Mouse (Mus musculus) cerebellum, adult 11-12 months (tissue): ENCODE results near the gene Tmem220.

Experiments used
- DNase-seq: peaks from one replicate; pipeline ENCODE4 v3.0.0; 2022

The Tmem220 gene

DNA sequence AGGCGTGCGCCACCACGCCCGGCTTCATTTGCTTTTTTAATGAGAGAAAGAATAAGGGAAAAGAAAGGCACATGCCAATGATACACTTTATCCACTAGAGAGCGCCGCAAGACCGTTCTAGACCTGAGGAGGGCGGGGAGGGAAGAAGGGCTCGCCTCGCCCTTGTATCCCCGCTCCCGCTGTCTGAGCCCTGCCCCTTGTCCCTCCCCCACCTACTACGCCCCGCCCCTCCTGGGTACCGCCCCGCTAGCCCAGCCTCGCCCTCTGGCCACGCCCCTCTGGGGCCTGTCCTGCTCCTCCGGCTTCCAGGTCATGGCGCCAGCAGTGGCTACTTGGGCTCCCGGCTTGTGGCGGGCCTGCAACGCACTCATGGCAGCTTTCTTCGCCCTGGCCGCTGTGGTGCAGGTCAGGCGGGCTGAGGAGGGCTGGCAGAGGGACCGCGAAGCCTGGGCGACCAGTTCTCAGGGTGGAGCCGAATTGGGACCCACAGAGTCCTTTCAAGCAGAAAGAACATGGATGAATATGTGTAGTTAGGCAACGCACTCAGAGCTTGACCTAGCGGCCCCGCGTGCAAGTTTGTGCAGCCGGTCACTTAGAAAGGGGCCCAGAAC is at the start of gene Tmem220:
Tmem220 (plus strand) TSS at position 288 of the 611 bp plus-strand sequence.
- DNase-seq, result peak; percentile 90

DNA sequence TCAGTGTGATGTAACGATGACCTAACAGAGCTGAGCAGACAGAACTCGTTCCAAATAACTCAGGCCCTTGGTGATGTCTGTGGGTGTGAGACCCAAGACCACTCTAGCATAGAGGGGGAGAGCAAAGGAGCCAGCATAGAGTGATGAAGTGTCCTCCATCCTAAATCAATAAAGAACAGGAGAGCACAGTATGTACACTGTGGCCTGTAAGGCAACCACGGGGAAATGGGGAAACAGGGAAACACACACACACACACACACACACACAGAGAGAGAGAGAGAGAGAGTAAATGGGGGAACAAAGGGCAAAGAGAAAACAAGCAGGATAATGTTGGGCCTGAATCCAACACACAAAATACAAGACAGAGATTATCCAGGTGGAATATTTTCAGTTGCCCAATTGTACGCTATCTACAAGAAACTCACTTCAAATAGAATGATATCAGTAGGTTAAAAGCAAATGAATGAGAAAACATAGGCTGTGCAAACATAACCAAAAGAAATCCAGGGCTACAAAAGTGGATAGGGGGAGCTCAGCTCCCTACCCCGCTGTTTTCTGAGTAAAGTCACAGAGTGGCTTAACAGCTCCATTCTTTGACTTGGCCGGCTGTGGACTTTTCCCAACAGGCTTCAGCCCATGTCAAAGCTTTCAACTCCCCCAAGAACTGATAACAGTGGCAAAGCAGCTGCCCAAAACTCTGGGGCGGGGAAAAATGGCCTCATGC is 49.2 kb upstream of the Tmem220 start:
- no peak for DNase-seq

DNA sequence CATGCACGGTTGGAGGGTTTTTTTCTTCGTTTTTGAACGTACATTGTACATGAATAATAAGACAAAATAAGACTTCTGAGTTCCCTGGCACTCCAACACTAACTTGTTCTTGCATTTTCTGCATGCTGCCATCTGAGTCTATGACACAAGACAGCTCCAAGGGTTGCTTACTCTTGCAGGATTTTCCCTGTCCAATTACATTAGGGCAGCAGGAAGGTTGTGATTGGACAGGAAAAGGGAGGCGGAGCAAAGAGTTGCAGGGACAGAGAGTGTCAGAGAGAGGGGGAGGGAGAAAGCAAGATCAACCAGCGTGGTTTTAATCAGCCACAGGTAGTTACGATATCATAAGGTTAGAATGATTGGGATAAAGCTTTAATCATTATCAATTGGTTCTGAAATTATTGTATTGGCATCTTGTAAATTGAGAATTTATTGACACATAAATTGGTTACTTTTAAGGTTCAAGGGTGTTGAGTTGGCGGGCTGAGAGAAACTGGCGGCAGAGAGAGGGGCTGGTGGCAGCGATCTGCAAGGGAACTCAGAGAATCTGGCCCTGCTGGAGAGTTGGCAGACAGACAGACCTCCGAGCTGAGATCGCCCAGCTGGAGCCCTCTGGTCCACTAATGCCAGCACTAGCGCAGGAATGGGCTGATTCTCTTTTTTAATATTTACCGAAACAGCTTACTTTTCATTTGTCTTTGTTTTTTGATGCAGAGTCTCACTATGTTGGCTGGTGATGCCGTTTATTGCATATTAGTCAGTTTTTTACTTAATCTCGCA is 43.4 kb upstream of the Tmem220 start:
- no peak for DNase-seq

DNA sequence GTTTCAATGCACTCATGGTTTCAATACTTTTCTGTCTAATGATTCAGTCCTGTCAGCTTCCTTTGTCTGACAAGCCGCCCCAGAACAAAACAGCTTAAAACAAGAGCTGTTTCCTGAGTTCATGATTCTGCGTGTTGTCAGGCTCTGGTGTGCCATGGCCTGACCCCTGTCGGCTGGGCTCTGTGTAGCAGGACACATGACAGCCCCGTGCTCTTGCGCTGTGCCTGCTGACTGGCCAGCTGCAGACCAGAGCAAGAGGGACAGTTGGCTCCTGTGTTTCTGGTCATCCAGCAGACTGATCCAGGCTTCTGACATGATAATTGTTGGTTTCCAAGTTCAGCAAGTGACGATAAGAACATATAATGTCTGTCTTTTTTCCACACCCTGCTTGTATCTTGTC is 42.2 kb upstream of the Tmem220 start:
- DNase-seq, result no peak

DNA sequence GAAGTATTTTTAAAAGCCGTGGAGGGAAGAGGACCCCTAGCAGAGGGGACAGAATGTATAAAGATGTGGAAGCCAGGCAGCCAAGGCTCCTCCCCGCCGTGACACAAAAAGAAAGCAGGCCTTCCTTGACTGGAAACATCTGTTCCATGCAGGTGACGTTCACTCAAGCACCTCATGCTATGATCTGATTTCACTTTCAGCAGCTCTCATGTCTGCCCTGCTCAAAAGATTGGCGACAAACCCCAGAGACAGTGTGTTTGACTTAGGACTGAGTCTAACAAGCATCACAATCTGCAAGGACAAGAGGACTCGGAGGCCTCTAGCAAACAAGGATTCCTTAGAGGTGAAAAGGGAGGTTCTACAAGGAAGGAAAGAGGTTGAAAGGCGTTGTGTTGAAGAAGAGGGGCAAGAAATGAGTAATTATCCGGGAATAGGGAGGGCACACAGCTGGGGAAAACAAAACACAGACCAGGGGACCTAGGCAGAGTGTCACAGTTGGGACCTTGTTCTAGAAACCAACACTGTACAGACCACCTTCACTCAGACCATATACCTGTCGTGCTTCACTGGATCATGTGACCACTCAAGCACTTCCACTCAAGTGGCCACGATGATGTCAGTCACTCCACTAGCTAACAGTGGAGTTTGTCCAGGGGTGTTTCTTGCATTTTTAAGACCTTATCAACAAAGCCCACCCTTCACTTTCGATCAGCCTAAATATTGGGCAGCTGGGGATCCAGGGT is 41.4 kb upstream of the Tmem220 start:
- no peak for DNase-seq

DNA sequence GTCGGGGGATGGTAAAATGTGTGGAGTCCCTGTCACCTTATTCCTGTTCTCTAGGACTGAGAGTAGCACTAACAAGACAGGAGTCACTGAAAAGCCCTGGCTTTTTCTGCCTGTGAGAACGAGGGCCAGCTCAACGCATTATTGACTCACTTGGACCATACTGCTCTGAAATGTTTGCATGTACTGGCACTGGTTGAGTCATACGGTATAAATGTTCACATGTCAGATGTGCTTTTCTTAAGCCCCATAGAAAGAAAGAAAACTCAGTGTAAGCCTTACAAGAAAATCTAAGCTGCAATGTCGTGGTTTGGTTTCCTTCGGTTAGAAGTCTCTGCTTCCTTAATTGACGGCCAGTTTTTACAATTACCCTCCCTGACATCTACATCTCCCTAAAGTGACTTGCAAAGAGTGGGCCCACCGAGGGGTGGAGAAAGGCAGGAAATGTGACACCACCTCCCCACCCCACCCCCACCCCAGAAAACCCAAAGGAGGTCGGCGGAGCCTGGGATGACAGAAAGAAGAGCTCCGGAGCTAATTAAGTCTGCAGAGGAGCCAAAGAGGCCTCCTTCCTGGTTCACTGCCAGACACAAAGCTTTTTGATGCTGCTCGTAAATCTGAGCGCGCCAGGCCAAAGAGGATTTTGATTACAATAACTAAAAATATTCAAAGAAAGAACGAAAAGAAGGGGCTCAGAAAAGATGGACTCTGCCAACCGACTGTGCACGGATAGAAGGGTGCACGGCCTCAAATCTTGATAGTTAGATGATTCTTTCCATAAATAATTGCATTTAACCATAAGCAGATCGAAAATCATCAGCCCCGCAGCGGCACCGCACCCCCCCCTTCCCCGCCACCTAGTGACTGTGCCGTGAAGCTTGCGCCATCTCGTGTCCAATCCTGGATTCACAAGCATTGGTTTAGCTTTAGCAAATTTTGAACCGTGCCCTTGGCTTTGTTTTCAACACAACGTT is 40.5 kb upstream of the Tmem220 start:
- peak; percentile 63 for DNase-seq

DNA sequence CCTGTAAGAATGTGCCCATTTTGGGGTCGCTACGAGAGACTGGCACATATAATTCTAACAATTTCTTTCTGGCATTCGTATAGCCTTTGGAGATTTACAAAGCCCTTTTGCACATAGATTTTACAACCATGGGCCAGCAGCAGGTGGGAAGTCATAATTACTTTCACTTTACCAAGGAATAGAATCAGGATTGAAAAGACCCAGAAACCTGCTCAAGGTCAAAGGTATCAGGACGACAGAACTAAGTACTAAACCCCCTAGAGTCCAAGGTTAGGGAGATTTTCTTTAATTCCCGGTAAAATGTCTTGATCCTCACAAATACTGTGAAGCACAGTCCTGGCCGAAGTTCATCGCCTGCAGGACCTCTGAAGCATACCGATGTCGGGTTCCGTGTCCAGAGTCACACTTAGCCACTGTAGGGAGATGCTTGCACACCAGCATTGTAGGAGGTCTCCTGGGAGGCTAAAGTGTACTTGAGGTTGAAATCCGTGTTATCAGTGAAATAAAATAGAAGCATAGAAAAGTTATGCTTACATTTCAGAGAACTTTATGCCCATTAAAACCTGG is 39.7 kb upstream of the Tmem220 start:
- DNase-seq, result no peak

DNA sequence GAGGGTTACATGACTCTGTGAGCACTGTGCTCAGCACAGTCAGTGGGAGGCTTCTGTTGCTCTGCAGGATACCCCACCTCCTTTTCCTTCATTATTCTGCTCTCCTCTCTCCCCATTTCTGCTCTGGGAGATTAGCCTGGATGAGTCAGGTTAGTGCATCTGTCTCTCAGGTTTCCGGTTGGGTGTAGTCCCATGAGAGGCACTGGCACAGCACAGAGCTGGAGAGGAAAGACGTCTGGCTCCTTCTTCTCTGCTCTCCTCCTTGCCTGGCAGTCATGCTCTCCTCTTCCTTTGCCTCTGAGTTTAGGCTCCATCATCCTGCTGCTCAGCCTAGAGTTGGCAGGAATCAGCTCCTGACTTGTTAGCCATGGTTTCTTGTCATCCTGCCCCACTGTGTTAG is 32.8 kb upstream of the Tmem220 start:
- no peak for DNase-seq

DNA sequence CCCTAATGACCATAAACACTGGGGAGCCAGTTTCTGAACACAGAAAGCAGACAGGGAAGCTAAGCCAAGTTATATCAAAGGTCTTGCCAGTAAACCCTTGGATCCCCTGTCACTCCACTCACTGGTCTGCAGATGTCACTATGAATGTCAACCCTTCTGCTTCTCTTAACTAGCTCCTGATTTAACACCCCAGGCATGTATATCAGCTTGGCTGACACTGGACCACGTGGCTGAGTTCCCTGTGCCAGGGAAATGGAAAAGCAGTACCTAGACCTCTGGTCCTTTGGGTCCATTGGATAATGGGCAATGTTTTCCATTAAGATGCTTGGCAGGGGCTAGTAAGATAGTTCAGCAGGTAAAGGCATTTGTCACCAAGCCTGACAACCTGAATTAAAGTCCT is 31.3 kb upstream of the Tmem220 start:
- DNase-seq, result no peak

DNA sequence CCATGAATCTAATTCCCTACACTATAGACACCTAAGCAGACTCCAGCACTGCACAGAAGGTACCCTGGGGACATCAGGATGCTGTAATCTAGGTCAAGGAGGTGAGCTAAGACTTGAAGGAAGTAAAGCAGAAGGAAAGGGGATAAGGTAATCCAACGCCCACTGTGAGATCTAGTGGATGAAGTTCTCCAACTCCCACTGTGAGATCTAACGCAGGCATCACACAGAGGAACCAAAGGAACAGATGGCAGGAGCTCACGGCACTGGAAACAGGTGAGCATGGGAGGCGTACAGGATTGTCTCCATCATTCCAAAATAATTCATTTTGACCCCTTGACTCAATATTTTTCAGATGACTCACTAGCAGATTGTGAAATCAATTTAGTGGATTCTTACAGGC is 28.5 kb upstream of the Tmem220 start:
- DNase-seq, result peak; percentile 46

DNA sequence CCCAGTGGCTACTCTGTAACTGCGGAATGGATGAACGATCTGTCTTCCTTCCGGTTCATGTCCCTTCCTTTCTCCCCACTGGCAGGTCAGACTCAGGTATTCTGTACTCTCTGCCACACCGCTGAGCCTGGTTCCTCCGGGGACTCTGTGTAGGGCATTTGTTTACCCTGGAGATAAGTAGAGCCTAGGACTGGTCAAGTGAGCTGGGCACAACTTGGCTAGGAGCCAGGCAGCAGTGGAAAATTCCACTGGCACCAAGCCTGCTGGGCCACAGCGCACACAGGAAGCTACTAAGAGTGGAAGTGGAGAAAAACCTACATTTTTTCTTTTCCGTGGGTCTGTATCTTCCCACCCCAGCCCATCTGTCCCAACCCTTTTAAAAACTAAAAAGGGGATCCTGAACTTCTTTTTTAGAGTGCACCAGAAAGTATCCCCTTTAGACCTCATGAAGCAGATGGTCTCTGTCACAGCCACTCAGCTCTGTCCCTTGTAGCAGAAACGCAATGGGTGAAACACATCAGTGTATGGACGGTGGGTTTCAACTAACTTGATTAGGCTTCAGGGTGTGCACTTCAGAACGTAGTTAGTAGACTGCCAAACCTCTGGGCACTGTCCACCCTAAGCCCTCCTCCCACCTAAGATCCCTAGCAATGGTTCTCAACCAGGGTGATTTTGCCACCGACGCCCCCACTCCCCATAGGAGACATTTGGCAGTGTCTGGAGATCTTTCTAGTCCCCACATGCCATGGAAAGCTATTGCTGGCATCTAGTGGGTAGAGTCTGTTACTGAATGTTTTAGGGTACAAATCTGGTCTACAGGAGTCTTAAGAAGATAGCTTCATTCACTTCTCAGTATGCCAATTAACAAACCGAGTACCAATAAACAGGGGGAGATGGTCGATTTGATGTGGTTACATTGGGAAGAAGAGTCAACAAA is 26.2 kb upstream of the Tmem220 start:
- DNase-seq, result peak; percentile 65

DNA sequence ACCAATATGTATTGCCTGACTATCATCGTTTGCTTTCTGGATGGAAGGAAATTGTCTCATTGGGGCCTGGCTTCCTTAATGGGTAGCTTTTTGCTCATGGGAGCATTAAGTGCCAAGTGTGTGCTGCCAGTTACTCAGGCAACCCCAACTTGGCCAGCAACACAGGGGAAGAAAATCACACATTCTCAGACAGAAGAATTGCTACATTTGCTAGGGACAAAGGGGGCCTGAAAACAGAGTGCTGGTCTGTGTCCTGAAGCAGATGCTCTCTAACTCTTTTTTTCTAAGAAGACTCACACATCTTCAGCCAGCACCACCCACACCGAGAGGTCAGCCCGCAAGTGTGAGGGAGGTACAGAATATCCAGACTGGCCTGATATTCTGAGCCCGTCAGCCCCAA is 24.3 kb upstream of the Tmem220 start:
- DNase-seq, result no peak

DNA sequence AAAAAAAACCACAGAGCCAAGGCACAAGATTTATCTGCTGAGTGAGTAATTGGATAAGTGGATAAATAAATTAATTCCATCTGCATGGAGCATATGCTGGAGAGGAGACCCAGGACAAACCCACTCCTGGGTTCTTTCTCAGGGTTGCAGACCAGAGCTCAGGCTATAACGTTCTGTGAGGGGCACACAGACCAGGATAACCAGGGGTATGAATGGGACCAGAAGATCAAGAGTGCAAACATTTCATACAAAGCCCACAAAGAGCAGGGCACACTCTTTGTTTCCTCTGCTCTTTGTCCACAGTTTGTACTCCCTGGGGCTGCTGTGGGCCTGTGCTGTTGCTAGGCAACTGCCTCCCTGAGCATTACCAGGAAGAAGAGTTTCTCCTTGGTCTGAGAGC is 23.2 kb upstream of the Tmem220 start:
- no peak for DNase-seq

DNA sequence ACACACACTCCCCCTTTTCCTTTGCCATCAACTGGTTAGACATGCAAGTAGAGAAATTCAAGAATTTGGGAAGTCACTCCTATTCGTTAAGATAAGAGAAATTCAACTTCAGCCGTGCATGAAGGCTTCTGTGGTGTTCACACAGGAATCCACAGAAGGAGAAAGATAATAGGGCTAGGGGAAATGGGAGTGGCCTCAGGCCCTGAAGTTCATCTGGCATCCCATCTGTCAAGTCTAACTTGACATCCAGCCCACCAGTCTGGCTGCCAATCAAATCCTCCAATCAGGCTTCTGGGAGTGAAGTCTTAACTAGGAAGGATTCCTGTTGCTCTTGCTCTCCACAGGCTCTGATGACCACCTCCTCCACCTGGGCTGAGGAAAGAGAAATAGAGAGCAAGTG is 22.0 kb upstream of the Tmem220 start:
- DNase-seq, result no peak

DNA sequence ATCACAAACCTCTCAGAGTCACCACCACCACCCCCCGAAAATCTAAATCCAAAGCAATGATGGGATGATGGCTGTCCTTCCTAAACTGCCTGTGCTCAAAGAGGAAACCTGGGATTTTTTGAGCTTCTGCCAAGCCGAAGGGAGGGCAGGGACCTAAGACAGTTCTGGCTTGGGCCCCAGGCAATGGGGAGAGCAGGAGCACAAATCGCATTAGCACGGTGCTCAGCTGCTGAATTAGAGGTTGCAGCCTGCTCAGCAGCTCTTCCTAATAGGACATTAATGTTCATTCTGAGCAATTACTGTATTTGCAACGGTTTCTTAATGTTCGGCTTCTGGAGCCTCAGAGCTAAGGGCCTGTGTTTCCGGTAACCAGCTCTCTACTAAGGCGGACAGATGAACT is 17.0 kb upstream of the Tmem220 start:
- no peak for DNase-seq

DNA sequence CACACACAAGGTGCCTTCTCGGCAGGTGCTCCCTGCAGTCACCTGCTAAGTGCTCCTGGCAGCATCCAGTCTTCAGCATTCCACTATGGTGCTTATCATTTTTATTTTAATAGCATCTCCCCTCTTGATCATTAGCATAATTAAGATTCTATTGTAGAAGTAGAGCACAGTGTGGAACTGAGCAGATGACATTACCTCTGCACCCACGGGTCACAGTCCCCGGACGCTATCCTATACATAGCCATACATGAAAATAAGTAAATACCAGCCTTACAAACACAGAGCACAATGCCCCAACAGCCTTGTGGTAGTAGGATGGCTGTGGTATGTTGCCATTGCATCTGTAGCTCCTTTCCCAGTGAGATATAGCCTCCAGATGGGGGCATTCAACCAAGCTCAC is 16.4 kb upstream of the Tmem220 start:
- no peak for DNase-seq

DNA sequence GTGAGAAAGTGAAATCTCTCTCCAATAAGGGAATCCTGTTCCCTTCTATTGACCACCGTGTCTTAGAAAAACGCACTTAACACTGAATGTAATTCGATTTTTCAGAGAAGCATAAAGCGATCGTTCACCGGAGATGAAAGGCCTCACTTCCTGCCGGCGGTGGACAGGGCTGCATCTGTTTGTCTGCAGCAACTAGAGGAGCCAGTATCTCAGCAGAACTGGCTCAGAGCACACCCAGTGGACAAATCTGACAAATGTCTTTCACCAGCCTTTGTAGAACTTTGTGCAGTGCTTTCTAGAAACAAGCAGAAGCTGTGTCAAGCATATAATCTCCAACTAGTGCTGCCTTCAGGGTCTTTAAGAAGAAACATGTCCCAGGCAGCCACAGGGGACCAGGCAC is 14.5 kb upstream of the Tmem220 start:
- DNase-seq, result no peak

DNA sequence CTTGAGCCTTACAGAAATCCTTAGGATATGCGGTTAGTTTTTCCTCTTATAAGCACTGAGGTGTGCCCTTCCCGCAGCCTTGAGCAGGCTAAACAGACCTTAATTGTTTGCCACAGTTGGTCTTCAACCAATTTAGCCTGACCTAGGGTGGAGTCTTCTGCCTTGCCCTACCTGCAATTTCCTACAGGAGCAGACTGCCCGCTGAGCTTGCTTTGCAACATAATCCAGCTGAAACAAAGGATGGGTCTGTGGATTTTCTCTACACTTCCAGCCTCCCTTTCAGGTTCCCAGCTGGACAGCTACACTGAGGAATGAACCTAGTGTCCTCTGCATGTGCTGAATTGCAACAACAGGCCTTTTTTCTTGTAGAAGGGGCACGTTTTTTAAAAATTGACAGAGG is 13.3 kb upstream of the Tmem220 start:
- DNase-seq, result no peak

DNA sequence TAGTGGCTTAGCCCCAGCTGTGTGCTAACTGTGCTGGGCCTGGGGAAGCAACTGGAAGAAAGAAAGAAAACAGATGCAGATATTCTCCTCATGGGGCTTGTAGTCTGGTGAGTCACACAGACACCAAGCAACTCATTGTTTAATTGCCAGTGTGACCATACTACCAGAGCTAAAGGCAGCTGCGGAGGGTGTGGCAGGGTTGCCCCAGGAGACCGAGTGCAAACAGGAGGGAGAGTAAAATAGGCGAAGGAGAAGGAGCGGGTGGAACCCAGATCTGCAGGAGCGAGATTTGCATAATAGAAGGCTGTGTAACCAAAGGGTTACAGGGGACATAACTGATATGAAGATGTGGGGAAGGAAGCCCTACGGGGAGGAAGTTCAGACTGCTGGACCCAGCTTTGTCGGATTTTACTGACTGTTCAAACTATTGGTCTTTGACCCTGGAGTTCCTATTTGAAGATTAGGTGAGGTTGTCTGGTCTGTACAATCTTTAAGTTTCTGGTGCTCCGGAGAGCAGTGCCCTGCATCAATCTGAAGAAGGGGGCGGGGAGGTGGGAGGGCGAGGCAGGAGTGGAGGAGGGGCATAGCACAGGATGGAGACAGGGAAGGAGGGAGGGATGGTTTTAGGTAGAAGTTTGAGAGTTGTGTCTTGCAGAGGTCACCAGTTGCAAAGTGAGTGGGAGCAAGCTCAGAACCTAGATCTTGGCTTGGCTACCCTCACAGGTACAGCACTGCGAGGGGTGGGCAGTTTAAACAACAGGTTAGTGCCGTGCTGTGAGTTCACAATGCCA is 7.0 kb upstream of the Tmem220 start:
- no peak for DNase-seq
